Mouse (Mus musculus) B cell, adult 67 days (primary cell): ENCODE measurements around the gene Mrpl33. TPM values are rescaled to one million over a fixed set of nuclear protein-coding genes. Genes with fewer than 3 reads are reported as not detected.

ENCODE experiments used
- total RNA-seq, 2 experiments: library from RNA; stranded (reverse); gene quantifications; 4 replicates each; pipeline ENCODE4 v1.2.4; 2023

The Mrpl33 gene
- 10 to 100 TPM; 74.9 to 90.5 TPM for total RNA-seq

GRCm38 (mm10) chr5:31596481-31597429 is at the start of gene Mrpl33:
Gene Mrpl33 (plus strand): TSS chr5:31596935.

GRCm38 (mm10) chr5:31696971-31697643 is 100.4 kb downstream of the Mrpl33 start, which contains the start of gene Rbks:
Gene Rbks (minus strand): TSS chr5:31697627.

GRCm38 (mm10) chr5:31697644-31698296 is 101.0 kb downstream of the Mrpl33 start, which contains the start of gene Babam2:
Gene Babam2 (plus strand): TSS chr5:31697684.

Other genes with a start within 250 kb of the Mrpl33 start
- gene Zfp512, start 144.5 kb upstream of the Mrpl33 start, total RNA-seq, result 10 to 100 TPM; 38.8 to 46.6 TPM
- gene 4930548H24Rik, start 111.2 kb upstream of the Mrpl33 start, total RNA-seq, result 1 to 10 TPM; 2.7 to 4.2 TPM
- 10 to 100 TPM; 51.2 to 55.0 TPM for gene Gpn1, start 102.2 kb upstream of the Mrpl33 start, total RNA-seq
- 10 to 100 TPM; 71.2 to 87.6 TPM for gene Slc4a1ap, start 69.9 kb upstream of the Mrpl33 start, total RNA-seq
- 10 to 100 TPM; 24.0 to 26.1 TPM for gene Supt7l, start 69.1 kb upstream of the Mrpl33 start, total RNA-seq
- gene Rbks, start 100.7 kb downstream of the Mrpl33 start, total RNA-seq, result 10 to 100 TPM in 1 of 2 experiments, 1 to 10 TPM in 1; 9.2 to 14.8 TPM
- gene Babam2, start 100.7 kb downstream of the Mrpl33 start, total RNA-seq, result 10 to 100 TPM; 49.9 to 63.7 TPM